Mouse (Mus musculus): Measurements from ENCODE around the gene Frmd4a. TPM values are rescaled to one million over a fixed set of nuclear protein-coding genes. Genes with fewer than 3 reads are reported as not detected.

The Frmd4a gene
- polyA plus RNA-seq, 2 experiments: 39.6 to 47.0 TPM

GRCm38 (mm10) chr2:4341141-4341540, 323.6 kb downstream of the Frmd4a start:
- ATAC-seq (ENCODE audit: low FRiP score, low read depth): no peak

DNA sequence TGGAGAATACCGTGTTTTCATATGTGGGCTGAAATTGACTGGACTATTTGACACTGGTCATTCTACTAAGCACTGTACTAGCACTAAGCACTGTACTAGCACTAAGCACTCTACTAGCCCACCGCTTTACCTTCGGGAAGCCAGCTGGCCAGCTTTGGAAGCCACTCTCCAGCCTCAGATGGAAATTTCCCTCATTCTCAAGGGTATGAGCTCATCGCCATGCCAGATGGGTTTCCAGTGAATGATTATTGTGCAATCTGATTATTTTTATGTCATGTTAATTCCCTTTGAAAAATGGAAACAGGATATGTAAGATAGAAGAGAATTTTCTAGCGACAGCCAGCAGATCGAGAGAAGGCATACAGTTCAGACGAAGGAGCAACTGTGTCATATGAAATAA, 324.5 kb downstream of the Frmd4a start:
- H3K9ac ChIP-seq (ENCODE audit: low read depth, low read length, severe bottlenecking): no peak overlapping the region
- peaks cover 42% of the 10 kb centered on the region for H3K4me1 ChIP-seq (ENCODE audit: control insufficient read depth, insufficient read depth, low read length)

More at GRCm38 (mm10) chr2:4341141-4341540, 323.6 kb downstream of the Frmd4a start:
- no peak for DNase-seq (ENCODE audit: low spot score)
- H3K4me2 ChIP-seq (replicated peaks; ENCODE audit: low read depth, low read length, severe bottlenecking): no peak overlapping the region
- no peaks in the 10 kb centered on the region for H3K27me3 ChIP-seq (ENCODE audit: control insufficient read depth, insufficient read depth, low read length)
- WGBS: 77% methylated on average over 1 of the region's 1 CpGs
- H3K9me3 ChIP-seq (ENCODE audit: control insufficient read depth, low read length): no peaks in the 10 kb centered on the region
- 0 out of 2 replicates have a peak overlapping the region, but pooled peaks have one; percentile 82 for H3K27ac ChIP-seq (replicated peaks; ENCODE audit: low read depth, low read length)
- H3K36me3 ChIP-seq (ENCODE audit: control insufficient read depth, insufficient read depth, low read length): peaks cover 3% of the 10 kb centered on the region; the same call in 1 of the 2 replicates
- H3K9ac ChIP-seq (ENCODE audit: low read depth, low read length, severe bottlenecking): no peak overlapping the region
- TF ChIP-seq POLR2A (IDR thresholded peaks at IDR 0.05; ENCODE audit: borderline replicate concordance, extremely low read depth, insufficient read depth, insufficient read length): no peak
- H3K4me1 ChIP-seq (ENCODE audit: control insufficient read depth, insufficient read depth, low read length): peaks cover 38% of the 10 kb centered on the region
- no peak overlapping the region for H3K4me3 ChIP-seq (replicated peaks; ENCODE audit: low read length)

DNA sequence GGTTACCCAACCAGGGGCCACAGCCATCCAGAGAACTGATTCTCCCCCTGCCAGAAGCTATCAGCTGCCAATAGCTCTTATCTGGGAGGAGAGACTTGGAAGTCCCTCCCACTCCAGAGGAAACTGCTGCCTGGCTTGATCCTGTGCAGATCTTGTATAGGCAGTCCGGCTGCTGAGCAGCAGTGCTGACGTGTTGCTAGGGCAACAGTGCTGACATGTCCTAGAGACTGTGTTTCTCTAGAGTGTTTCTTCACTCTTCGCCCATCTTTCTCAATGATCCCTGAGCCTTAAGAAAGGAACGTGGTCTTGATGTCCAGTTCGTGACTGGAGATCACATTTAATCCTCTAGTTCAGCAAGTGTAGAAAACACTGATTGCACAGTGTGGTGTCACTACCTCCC, 326.9 kb downstream of the Frmd4a start:
- no peak for TF ChIP-seq POLR2A (IDR thresholded peaks at IDR 0.05; ENCODE audit: borderline replicate concordance, extremely low read depth, insufficient read depth, insufficient read length)
- H3K9me3 ChIP-seq (ENCODE audit: control insufficient read depth, low read length): no peaks in the 10 kb centered on the region
- H3K27me3 ChIP-seq (ENCODE audit: control insufficient read depth, insufficient read depth, low read length): no peaks in the 10 kb centered on the region
- no peak overlapping the region for H3K4me2 ChIP-seq (replicated peaks; ENCODE audit: low read depth, low read length, severe bottlenecking)
- H3K27ac ChIP-seq (replicated peaks; ENCODE audit: low read depth, low read length): no peak overlapping the region
- 83% methylated on average over 5 of the region's 5 CpGs for WGBS
- H3K4me1 ChIP-seq (ENCODE audit: control insufficient read depth, insufficient read depth, low read length): peaks cover 47% of the 10 kb centered on the region
- peaks cover 3% of the 10 kb centered on the region; the same call in 1 of the 2 replicates for H3K36me3 ChIP-seq (ENCODE audit: control insufficient read depth, insufficient read depth, low read length)
- ATAC-seq (ENCODE audit: low FRiP score, low read depth): no peak
- no peak overlapping the region for H3K4me3 ChIP-seq (replicated peaks; ENCODE audit: low read length)
- no peak overlapping the region for H3K9ac ChIP-seq (ENCODE audit: low read depth, low read length, severe bottlenecking)
- no peak for DNase-seq (ENCODE audit: low spot score)

More for the DNA sequence above, 324.5 kb downstream of the Frmd4a start:
- ATAC-seq (ENCODE audit: low FRiP score, low read depth) (no peak), DNase-seq (ENCODE audit: low spot score) (no peak)
- H3K36me3 ChIP-seq (ENCODE audit: control insufficient read depth, insufficient read depth, low read length): peaks cover 3% of the 10 kb centered on the region; the same call in 1 of the 2 replicates
- no peak overlapping the region for H3K4me2 ChIP-seq (replicated peaks; ENCODE audit: low read depth, low read length, severe bottlenecking)
- no peak for TF ChIP-seq POLR2A (IDR thresholded peaks at IDR 0.05; ENCODE audit: borderline replicate concordance, extremely low read depth, insufficient read depth, insufficient read length)
- no peak overlapping the region for H3K27ac ChIP-seq (replicated peaks; ENCODE audit: low read depth, low read length)
- H3K27me3 ChIP-seq (ENCODE audit: control insufficient read depth, insufficient read depth, low read length): no peaks in the 10 kb centered on the region
- 74% methylated on average over 7 of the region's 7 CpGs for WGBS
- no peak overlapping the region for H3K4me3 ChIP-seq (replicated peaks; ENCODE audit: low read length)
- no peaks in the 10 kb centered on the region for H3K9me3 ChIP-seq (ENCODE audit: control insufficient read depth, low read length)

DNA sequence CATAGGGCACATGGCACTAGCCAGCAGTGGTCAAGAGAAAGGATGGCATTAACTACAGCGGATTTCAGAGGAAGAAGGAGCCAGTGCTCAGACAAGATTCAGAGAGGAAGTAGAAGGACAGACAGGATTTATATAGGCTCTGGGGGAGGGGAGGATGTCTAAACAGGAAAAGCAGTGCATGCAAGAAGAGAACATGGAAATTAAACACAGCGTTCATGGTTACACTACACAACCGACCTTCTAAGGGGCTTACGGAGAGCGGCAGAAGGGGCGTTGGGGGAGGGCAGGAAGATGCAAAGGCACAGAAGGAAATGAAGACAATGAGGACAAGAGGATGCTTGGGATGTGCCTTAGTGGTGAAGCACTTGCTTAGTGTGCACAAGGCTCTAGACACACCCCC, 328.7 kb downstream of the Frmd4a start:
- Histone ChIP-seq H3K9me3 (ENCODE audit: control insufficient read depth, low read length) (no peaks in the 10 kb centered on the region), H3K4me2 (replicated peaks; ENCODE audit: low read depth, low read length, severe bottlenecking) (no peak overlapping the region), H3K9ac (ENCODE audit: low read depth, low read length, severe bottlenecking) (no peak overlapping the region), H3K27me3 (ENCODE audit: control insufficient read depth, insufficient read depth, low read length) (no peaks in the 10 kb centered on the region), H3K36me3 (ENCODE audit: control insufficient read depth, insufficient read depth, low read length) (peaks cover 3% of the 10 kb centered on the region; the same call in 1 of the 2 replicates), H3K4me3 (replicated peaks; ENCODE audit: low read length) (no peak overlapping the region), H3K27ac (replicated peaks; ENCODE audit: low read depth, low read length) (0 out of 2 replicates have a peak overlapping the region, but pooled peaks have one; percentile 58), H3K4me1 (ENCODE audit: control insufficient read depth, insufficient read depth, low read length) (peaks cover 35% of the 10 kb centered on the region)
- ATAC-seq (ENCODE audit: low FRiP score, low read depth) (no peak), DNase-seq (ENCODE audit: low spot score) (no peak)
- no peak for TF ChIP-seq POLR2A (IDR thresholded peaks at IDR 0.05; ENCODE audit: borderline replicate concordance, extremely low read depth, insufficient read depth, insufficient read length)
- whole genome bisulfite sequencing: 50% methylated on average over 6 of the region's 6 CpGs

DNA sequence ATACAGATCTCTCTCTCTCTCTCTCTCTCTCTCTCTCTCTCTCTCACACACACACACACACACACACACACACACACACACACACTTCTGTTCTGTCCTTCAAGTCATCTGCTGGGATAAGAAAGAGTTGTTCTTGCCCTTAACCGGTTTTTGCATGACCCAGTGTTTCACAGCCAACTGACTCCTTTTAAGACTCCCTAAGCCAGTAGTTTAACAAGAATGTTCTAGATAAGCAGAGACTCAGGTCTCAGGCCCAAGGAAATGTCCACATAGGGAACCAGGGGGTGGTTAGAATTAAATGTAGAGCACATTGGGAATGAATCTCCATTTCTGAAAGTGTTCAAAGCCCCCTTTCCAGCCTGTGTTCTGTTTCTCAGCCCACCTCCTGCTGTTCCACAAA, 329.4 kb downstream of the Frmd4a start:
- Histone ChIP-seq H3K4me2 (replicated peaks; ENCODE audit: low read depth, low read length, severe bottlenecking) (no peak overlapping the region), H3K9ac (ENCODE audit: low read depth, low read length, severe bottlenecking) (no peak overlapping the region), H3K36me3 (ENCODE audit: control insufficient read depth, insufficient read depth, low read length) (peaks cover 3% of the 10 kb centered on the region; the same call in 1 of the 2 replicates), H3K4me1 (ENCODE audit: control insufficient read depth, insufficient read depth, low read length) (peaks cover 32% of the 10 kb centered on the region), H3K27ac (replicated peaks; ENCODE audit: low read depth, low read length) (peak overlapping the region; percentile 58; the same call in 1 of the 2 replicates), H3K9me3 (ENCODE audit: control insufficient read depth, low read length) (no peaks in the 10 kb centered on the region), H3K27me3 (ENCODE audit: control insufficient read depth, insufficient read depth, low read length) (no peaks in the 10 kb centered on the region), H3K4me3 (replicated peaks; ENCODE audit: low read length) (no peak overlapping the region)
- no peak for TF ChIP-seq POLR2A (IDR thresholded peaks at IDR 0.05; ENCODE audit: borderline replicate concordance, extremely low read depth, insufficient read depth, insufficient read length)
- WGBS: 29% methylated on average over 1 of the region's 1 CpGs
- ATAC-seq (ENCODE audit: low FRiP score, low read depth) (no peak; the same call in 1 of the 2 replicates), DNase-seq (ENCODE audit: low spot score) (no peak)
